Mouse (Mus musculus): ENCODE results near the gene Heatr5a.

The Heatr5a gene

DNA sequence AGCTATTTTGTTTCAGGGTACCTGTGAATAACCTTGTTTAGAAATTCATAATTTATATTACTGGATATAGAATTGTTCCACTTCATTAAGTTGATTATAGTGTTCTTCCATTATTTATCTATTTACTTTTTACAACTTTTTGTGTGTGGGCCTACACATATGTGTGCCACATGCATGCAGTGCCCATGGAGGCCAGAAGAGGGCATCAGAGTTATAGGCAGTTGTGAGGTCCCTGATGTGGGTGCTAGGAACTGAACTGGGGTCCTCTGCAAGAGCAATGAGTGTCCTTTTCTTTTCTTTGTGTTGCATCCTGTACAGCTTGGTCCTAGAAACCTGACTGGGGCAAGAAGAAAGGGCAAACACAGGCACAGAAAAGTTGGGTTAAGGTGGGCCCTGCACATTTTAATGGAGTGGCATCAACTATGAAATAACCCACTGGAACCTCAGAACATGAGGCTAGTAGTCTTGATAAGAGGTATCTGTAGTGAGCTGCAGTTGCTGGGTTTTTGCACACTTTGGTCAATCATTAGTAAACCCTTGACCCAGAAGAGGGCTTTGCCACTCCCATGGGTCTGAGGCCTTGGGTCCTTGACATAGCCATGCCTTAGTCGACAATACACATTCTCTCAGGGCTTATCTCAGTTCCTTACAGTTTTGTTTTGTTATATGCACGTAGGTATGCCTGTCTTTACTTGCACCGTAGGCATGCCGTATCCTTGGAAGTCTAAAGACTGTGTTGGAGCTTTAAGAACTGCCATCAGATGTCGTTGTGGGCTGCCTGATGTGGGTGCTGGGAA is 1.3 kb upstream of the Heatr5a start:
- no peak for DNase-seq (ENCODE audit: low read depth, low spot score)

DNA sequence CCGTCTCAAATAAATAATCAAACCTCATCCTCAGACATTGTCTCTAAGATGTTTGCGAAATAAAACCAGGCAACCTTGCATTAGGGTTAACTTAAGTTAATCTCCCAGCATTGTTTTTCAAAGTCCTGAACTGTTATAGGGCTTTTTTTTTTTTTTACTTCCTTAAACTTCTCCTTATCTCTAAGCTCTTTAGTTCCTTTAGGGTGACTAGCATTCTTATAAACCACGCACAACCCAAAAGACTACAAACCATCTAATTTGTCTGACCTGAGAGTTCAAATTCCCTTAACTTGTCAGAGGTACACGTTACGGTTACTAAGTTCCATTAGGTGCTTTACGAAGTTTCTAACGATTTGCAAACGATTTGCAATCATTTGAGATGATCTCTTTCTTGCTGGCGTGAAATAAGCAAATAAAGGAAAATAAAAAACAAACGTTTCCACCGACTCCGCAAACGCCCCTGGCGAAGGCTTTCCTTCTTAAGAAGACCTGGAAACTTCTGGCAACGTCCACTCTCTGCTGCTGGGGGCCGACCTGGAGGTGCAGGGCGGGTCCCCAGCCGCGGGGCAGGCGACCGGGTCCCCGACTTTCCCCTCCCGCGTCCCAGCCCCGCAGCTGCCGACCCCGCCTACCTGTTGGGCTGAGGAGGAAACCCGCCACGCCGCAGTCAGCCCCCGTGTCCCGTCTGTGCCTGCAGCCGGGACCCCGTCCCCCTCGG is 610 bp downstream of the Heatr5a start:
- DNase-seq (ENCODE audit: low read depth, low spot score), result no peak

DNA sequence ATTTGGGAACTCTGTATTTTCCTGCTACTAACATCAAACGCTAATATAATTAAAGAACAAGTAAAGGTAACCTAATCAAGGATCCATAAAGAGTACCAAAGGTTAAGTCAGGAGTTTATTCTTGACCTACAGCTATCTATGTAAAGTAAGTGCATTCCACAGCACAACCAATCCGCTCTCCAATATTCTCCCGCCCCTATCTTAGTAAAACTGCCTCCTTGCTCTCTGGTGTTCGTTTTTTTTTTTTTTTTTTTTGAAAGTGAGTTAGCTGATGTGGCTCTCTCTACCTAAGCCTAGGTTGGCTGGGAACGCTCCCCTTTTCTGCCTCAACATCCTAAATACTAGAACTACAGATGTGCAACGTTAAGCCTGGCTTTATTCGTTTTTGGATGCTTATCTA is 1.2 kb downstream of the Heatr5a start:
- DNase-seq (ENCODE audit: low read depth, low spot score), result no peak

GRCm38 (mm10) chr12:51969092-51969491 is 2.0 kb downstream of the Heatr5a start:
- DNase-seq (ENCODE audit: low read depth, low spot score), result no peak

DNA sequence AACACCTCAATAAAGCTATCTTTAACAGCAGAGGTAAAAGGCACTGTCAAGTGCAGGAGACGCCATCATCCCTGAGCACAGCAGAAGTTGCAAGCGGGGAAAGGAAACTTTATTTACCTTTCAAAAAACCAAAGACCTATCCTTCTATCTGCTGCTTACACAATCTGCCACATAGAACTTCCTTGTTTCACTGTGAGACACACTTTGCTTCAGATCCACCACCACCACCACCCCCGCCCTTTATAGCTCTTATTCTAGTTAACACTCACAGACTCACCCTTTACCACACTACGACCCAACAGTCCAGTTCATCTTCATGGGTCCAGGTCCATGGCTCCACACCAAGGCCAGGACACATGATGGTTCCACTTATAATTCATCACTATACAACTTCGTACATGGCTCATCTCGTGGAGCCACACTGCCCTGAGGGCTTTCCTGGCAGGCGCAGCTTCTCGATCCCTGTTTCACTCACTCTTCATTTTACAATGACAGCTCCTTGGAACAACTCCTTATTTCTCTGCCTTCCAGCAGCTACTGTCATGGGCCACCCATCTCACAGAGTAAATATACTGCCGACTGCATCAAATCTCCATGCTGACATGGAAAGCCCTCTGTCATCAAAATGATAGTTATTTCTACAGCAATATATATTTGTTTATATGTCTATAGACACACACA is 3.1 kb downstream of the Heatr5a start:
- no peak for DNase-seq (ENCODE audit: low read depth, low spot score)

- DNase-seq (ENCODE audit: low read depth, low spot score), result no peak
Observed at GRCm38 (mm10) chr12:51957626-51958025, 13.5 kb downstream of the Heatr5a start.

- no peak for DNase-seq (ENCODE audit: low read depth, low spot score)
Observed at GRCm38 (mm10) chr12:51952309-51952708, 18.8 kb downstream of the Heatr5a start.

DNA sequence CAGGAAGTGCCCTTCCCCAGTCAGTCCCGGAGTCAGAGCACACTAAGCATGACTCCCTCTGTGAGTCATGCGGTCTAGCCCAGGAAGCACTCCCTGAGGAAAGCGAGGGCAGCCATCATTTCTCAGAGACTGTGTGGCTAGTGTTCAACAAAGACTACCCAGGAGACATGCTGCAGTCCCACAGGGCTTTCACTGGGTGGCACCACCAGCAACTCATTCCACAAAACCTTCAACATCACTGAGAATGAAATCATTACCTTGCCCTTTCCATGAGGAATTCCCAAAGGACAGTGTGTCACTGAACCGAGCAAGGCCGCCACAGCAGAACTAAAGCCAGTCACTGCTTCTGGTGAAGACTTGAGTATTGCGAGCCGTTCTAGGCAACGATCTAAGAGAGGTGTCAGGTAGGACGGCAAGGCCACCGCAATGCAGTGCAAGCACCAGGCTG is 23.6 kb downstream of the Heatr5a start:
- DNase-seq (ENCODE audit: low read depth, low spot score), result no peak

GRCm38 (mm10) chr12:51945331-51945730 is 25.8 kb downstream of the Heatr5a start:
- no peak for DNase-seq (ENCODE audit: low read depth, low spot score)

DNA sequence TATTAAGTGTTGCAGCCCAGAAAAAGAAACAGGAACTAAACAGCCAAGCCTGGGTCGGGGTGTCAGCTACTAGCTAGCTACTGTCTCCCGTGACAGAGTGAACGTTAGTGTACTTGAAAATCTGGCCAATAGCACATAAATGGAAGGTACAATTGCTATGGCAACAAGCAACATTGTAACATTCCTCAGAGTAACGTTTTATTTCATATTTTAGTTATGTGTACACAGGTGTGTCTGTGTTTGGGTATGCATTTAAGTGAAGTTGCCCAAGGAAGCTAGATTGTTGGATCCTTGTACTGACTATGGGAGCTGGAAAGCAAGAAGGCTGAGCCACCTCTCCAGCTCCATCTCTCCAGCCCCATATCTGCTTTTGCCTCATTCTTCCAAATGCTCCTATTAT is 31.3 kb downstream of the Heatr5a start:
- DNase-seq (ENCODE audit: low read depth, low spot score), result no peak

DNA sequence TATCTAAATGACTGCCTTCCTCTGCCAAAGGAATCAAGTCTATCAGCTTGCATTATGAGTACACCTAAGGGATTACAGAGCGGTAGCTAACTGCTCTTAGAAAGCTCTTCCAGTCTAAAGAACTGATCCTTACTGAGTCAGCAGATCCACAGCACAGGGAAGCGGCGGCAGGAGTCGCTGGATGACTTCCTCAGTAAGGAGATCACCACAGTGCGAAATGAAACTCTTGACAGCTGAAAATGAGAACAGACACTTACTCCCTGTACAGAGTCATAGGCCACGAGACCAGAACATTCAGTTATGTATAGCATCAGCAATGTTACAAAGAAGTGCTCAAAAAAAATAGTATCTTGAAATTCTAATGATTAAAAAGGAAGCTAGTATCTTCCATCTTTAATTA is 33.2 kb downstream of the Heatr5a start:
- no peak for DNase-seq (ENCODE audit: low read depth, low spot score)

GRCm38 (mm10) chr12:51929630-51930029 is 41.5 kb downstream of the Heatr5a start:
- DNase-seq (ENCODE audit: low read depth, low spot score), result no peak

DNA sequence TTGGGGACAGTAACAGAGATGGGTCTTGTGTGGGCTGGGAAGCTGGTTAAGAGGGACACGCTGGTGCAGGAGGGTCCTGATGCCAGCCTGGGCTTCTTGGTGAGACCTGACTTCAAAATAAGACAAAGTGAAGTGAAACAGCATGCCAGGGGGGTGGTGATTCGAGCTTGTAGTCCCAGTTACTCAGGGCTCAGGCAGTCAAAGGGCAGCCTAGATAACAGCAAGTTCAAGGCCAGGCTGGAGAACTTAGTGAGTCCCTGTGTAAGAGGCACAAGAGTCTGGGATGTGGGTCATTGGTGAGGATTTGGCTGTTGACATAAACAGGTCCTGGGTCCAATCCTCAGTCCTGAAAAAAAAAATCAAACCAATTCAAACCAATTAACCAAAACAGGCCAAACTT is 53.9 kb downstream of the Heatr5a start:
- DNase-seq (ENCODE audit: low read depth, low spot score), result no peak

DNA sequence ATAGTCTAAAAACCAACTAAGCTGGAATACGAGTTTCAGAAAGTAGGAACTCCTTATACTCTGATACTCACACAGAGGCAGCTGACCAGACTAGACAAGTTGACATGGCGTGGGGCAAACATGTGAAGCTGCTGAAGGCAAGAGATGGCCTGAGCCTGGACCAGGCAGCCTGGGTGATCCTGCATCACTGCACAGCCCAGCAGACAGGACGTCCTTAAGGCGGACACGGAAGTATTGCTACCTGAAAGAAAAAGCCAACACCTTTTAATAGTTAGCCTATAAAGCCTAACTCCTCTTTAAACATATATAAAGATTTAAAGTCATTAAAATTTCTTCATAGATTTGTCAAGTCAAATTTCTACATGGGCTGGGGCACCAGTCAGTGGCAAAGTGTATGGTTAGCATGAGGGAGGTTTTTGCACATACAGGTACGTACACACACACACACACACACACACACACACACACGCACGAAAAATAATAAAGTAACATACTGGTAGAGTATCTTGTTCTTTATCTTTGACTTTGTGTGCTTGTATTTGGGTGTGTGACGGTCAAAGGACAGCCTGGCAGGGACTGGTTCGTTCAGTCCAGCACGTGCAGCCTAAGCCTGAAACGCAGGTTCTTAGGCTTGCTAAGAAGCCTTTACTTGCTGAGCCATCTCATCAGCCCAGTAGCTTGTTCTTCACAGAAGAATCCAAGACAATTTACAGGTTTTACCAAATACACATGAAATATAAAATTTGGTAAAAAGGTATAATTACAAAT is 56.0 kb downstream of the Heatr5a start:
- no peak for DNase-seq (ENCODE audit: low read depth, low spot score)

- DNase-seq (ENCODE audit: low read depth, low spot score), result no peak
Observed at GRCm38 (mm10) chr12:51909202-51909601, 61.9 kb downstream of the Heatr5a start.

GRCm38 (mm10) chr12:51907543-51907942 is 63.6 kb downstream of the Heatr5a start:
- no peak for DNase-seq (ENCODE audit: low read depth, low spot score)

GRCm38 (mm10) chr12:51900551-51900950 is 70.6 kb downstream of the Heatr5a start:
- no peak for DNase-seq (ENCODE audit: low read depth, low spot score)

DNA sequence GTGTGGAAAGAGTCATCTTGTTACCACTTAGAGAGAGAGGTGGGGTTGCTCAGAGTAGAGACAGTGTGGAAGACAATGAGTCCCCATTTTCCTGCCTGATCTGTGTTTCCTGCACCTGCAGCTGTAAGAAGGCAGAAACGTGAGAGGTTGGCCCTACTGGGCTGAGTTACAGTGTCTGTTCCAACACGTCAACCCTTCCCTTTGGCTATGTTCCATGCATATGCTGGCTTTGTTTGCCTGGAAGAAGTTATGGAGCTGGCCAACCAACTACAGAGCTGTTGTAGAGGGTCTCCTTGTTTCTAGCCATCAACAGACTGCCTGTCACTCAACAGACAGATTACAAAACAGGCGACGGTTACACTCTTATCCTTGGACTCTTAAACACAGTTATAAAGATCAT is 74.2 kb downstream of the Heatr5a start:
- DNase-seq (ENCODE audit: low read depth, low spot score), result no peak

DNA sequence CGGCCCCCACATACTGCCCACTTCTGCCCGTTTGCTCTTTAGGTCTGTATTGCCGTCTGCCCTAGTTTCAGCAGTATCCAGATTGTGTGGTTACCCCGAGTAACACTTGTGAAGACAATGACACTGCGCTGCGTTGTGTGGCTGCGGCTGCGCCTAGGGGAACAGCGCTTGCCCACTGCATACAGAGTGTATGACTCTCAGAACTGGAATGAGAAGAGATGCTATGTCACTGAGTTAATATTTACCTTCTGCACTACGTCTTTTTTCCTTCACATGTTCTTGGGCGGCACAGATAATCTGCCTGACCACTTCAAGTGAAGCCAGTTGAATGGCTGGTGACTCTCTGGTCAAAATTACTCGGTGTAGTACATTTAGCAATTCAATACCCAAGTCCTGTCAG is 82.5 kb downstream of the Heatr5a start:
- no peak for DNase-seq (ENCODE audit: low read depth, low spot score)

- DNase-seq (ENCODE audit: low read depth, low spot score), result no peak
Observed at GRCm38 (mm10) chr12:51887301-51888290, 83.5 kb downstream of the Heatr5a start.

- no peak for DNase-seq (ENCODE audit: low read depth, low spot score)
Observed at GRCm38 (mm10) chr12:51886369-51886768, 84.8 kb downstream of the Heatr5a start.

Data from retina, adult 2 months (tissue).